Mouse (Mus musculus): ENCODE data around the gene Zfp51.
"Not testable (repeated sequence)": the region's sequence is repeated elsewhere in the genome, so short reads cannot be mapped to it uniquely, and the experiment has no call there.

Zfp51 gene

DNA sequence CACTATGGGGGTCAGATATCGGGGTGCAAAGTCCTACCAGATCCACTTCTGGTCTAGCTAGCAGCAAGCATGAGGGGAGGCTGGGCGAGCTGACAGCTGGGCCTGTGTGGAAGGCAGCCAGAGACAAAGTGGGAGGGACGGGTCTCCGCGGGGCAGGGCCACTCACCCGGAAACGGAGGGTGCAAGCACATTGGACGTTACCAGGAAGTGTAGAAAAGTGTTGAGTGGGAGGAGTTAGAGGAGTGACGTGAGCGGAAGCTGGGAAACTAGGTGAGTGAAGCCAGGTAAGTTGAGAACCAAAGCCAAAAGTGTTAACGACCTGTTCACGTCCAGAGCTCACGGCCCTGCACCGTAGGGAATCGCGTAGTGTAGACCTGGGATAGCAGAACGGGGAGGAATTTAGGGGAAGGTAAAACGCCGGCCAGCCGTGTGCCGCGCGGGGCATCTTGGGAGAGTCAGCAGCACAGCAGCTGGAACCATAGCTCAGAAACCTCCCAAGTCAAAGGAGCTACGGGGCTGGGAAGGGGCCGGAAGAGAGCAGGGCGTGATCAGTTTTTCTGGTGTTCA is at the start of gene Zfp51:
Zfp51 (plus strand) TSS at position 237 of the 567 bp plus-strand sequence.
- peak; percentile 76 to 85 for DNase-seq (ENCODE audit: low spot score in 2 of 2)

DNA sequence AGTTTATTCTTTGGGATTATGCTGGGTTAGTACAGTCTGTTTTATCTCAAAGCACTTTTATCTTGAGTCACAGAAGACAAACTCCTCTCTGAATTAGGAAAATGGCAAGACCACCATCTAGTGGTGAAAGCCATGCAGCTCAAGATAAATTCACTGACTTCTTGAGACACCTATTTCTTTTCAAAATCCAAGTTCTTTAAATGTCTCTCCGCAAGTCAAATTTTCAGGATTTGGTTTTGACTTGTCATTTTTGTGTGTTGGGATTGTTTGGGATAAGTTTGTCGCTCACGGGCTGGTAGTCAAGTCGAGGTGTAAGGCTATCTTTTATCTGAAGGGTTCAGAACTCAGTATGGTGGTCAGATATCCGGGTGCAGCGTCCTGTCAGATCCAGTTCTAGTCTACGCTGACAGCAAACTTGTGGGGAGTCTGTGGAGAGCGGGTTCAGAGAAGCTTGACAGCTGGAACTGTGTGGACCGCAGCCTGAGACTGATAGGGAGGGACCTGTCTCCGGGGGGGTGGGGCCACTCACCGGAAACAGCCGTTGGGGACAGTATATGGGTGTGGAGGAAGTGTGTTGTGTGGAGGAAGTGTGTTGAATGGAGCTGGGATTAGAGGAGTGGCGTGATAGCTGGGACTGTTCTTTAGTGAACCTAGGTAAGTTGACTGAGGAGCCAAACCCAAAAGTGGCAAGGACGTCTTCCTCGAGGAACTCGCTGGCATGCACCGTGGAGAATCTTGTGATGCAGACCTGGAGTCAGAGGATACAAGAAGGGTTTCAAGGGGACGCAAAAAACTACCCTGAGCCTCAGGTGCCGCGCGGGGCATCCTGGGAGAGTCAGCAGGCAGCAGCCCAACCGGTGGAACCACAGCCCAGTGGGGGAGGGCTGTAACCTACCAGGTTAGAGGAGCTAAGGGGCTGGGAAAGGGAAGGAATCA is 27.2 kb upstream of the Zfp51 start, which contains the start of gene Zfp54:
Zfp54 (plus strand) TSS at position 564 of the 936 bp plus-strand sequence.
- DNase-seq (ENCODE audit: low spot score in 2 of 2): peak; percentile 33 to 63

DNA sequence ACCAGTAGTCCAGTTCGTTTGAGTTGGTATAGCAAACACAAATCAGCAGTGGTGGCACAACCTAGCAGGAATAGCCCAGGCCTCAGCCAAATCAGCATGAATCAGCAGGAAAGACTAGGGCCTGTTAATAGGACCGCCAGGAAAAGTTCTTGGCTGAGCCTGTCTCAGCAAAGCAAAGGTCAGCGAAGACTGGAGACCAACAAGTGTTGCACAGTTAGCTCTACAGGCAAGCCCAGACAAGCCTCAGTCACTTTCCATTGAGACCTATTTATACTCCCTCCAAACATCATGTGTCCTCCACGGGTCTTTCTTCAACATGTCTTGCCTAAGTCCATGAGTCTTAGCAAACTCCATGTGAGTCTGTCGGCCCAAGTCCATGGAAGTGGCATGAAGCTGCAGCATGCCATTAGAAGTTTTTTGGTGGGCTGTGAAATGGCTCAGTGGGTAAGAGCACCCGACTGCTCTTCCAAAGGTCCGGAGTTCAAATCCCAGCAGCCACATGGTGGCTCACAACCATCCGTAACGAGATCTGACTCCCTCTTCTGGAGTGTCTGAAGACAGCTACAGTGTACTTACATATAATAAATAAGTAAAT is 11.3 kb upstream of the Zfp51 start:
- DNase-seq (ENCODE audit: low spot score in 2 of 2): not testable (repeated sequence)

DNA sequence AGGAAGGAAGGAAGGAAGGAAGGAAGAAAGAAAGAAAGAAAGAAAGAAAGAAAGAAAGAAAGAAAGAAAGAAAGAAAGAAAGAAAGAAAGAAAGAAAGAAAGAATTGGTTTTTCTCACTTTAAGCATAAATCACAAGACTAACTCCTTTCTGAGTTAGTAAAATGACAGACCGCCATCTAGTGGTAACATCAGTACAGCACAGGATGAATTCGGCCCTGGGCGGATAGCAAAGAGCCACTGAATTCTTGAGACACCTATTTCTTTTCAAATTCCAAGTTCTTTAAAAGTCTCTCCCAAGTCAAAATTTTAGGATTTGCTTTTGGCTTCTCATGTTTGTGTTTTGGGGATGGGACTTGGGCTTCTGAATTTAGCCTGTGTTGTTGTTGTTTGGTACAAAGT is 505 bp upstream of the Zfp51 start:
- peak; percentile 36 to 63 for DNase-seq (ENCODE audit: low spot score in 2 of 2)

DNA sequence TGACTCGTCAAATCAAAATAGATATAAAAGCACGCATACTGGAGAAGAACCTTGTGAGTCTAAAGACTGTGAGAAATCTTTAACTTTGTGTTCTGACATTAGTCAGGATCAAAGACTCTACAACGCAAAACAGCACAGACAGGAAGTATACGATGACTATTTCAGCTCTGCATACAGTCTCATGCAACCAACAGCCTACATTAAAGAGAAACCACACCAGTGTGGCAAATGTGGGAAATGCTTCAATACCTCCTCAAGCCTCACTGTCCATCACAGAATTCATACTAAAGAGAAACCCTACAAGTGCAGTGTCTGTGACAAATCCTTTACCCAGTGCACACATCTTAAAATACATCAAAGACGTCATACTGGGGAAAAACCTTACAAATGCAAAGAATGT is 13.4 kb downstream of the Zfp51 start:
- DNase-seq (ENCODE audit: low spot score in 2 of 2): no peak

DNA sequence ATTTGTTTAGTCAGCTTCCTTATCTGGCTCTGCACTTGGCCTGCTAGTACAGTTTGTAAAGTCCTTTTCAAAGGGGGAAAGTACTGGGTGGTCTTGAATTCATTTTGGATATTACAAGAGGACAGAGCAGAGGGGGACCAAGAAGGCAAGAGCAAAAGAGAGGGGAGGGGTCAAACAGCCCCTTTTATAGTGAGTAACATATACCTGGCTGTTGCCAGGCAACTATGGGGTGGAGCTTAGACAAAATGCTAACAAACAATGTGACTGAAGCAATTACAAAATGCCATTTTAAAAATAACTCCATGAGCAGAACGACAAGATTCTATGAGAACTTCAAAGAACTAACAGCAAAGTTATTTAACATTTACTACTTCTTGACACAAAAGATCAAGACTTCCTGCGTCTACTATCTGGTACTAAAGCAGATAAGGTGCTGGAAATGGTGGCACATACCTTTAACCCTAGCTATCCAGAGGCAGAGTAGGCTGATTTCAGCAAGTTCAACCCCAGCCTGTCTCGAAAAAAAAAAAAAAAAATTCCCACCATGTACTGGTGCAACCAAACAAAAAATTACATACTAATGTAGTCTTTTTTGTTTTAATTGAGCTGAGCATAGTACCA is 22.0 kb downstream of the Zfp51 start:
- DNase-seq (ENCODE audit: low spot score in 2 of 2): no peak

DNA sequence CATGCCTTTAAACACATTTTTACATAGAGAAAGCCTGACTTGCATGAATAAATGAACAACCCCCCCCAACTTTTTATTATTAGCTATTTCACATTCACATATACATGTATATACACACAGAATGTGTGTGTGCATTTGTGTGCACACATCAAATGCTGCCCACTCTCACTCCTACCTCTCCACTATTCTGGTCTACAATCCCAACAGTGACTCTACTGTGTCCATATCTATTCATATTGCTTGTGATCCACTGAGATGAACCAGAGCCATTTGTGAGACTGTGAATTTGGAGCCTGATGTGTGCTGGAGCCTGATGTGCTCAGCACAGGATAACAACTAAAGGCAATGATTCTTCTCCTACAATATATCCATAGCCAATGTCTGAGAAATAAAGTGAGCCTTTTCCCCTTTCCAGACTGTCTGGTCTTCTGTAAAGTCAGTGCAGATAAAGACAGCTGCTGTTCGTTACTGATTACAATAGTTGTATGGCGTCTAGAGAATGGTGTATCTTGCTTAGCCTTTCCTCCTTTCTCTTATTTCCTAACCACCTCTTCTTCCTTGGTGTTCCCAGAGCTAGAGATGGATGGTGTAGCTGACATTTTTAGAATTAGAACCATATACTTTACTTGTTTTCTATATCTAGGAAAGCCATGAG is 22.6 kb downstream of the Zfp51 start:
- DNase-seq (ENCODE audit: low spot score in 2 of 2): no peak

DNA sequence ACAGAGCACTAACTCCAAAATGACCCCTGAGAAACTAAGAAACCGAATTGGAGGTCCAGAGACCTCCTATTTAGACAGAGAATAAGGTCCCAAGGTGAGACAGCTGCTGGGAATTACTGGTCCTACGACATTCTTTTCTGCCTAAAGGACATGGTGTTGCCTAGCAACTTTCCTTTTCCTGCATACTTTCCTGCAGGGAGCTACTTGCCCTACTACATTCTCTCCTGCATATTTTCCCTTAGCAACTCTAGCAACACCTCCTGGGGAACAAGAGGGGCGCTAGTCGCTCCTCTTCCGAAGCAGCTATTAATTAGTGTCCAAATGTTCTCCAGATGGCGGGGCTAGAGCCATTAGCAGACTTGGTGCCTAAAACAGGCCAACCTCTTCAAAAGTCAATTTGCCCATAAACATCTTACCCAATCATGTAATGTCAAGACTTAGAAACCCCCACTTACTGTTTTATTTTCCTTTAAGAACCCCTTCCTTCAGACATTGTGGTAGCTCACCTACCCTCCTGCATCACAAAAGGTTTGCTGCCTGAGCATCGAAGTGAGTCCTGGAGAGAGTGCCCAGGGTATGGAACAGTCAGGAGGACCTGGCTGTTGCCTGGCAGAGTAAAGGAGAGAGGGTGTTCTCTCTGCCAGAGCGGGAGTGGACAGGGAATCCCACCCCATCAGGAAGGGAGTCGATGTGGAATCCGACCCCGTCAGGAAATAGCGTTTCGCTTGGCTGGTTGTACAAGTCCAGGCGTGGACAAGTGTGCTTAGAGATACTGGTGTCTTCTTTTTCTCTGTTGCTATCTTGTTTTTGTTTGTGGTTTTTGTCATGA is 23.4 kb downstream of the Zfp51 start:
- no peak for DNase-seq (ENCODE audit: low spot score in 2 of 2)

DNA sequence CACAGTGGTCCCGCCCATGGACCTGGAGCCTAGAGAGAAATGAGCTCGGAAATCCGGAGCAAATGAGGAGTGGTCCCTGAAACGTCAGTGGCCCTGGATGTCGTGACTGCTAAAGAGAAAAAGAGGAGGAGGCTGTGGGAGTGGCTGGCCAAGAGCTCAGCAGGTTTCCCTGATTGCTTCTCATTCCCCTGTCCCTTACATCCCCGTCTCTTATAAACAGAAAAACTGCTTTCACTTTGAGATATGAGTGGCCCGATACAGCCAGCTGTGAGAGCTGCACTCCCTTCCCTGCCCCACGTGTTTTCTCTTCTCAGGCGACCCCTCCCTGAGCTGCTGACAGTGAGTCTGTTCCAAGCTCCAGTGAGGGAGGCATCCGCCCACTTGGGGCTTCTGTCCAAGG is 24.6 kb downstream of the Zfp51 start:
- DNase-seq (ENCODE audit: low spot score in 2 of 2): not testable (repeated sequence)

DNA sequence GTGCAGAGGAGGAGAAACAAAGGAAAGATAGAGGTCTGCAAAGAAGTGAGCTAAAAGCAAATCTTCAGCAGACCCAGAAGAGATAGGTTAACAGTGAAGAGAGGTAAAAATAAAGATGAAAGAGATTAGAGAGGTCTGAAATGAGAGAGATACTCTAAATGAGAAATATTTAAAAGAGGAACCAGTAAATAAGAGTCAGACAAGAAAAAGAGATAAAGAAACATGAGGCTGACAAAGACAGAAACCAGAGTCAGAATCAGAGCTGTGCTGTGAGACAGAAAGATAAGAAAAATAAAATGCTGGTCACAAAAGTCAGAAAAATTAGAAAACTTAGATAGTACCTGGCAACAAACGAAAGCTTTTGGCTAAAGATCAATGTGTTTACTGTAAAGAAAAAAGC is 25.1 kb downstream of the Zfp51 start:
- not testable (repeated sequence) for DNase-seq (ENCODE audit: low spot score in 2 of 2)

DNA sequence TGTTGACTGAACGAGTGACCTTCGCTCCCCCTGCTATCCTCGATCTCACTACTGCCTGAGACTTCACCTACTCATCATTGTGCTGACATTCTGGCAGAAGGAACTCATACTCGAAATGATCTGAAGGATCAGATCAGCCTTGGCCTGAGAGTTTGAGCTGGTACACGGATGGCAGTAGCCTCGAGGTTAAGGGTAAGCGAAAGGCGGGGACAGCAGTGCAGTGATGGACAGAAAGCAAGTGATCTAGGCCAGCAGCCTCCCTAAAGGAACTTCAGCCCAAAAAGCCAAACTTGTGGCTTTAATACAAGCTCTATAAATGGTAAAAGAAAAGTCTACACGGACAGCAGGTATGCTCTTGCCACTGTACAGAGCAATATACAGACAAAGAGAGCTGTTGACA is 26.2 kb downstream of the Zfp51 start:
- DNase-seq (ENCODE audit: low spot score in 2 of 2): not testable (repeated sequence)

DNA sequence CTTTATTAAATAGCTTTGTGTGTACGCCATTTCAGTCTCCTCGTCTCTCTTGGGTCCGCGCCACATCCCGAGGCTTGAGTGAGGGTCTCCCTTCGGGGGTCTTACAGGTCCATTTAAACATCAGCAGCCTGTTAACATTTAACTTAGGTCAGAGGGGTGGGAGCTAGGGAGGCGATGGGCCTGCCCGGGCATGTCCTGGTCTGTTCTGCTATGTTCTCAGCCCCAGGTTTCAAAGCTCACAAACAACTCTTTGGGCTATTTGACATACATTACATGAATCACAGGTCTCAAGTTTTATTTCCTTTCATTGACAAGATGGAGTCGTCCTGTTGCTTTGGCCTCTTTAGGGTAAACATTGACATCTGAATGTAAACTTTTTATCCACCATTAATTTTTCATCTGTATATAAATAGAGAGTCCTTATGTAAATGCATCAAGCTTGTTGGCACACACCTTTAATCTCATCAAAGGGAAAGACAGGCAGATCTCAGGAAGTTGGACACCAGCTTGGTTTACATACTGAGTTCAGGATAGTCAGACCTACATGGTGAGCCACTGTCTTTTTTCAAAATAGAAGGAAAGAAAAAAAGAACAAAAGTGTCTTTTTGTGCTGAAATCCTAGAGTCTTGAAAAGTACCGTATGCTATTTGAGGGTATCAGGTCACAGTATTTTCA is 28.1 kb downstream of the Zfp51 start:
- not testable (repeated sequence) for DNase-seq (ENCODE audit: low spot score in 2 of 2)

DNA sequence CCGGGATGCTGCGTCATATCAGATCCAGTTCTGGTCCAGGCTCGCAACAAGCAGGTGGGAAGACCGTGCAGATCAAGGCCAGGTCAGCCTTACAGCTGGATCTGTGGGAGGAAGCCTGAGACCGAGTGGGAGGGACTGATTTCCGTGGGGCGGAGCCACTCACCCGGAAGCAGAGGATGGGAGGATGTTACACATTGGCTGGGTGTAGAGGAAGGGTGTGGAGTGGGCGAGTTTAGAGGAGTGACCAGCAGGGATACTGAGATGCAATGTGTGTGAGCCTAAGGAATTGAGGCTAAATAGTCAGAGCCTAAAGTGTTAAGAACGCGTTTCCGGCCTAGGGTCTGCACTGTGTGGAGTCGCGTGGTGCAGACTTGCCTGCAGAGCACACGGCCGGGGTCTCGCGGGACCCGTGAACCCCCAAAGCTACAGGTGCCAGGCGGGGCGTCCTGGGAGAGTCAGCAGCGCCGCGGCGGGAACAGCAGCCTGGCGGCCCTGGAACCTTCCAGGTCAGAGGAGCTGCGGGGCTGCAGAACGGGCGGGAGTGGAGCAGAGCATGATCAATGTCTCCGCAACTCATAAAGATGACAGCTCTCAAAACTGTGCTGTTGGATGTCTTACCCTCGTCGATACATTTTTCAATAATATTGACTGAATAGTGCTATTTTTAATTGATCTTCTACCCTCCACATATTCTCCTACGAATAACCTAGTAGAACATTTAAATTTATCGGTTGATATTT is 38.8 kb downstream of the Zfp51 start, which contains the start of gene Zfp53:
Zfp53 (plus strand) TSS at position 239 of the 740 bp plus-strand sequence.
- DNase-seq (ENCODE audit: low spot score in 2 of 2): peak; percentile 67 to 75

DNA sequence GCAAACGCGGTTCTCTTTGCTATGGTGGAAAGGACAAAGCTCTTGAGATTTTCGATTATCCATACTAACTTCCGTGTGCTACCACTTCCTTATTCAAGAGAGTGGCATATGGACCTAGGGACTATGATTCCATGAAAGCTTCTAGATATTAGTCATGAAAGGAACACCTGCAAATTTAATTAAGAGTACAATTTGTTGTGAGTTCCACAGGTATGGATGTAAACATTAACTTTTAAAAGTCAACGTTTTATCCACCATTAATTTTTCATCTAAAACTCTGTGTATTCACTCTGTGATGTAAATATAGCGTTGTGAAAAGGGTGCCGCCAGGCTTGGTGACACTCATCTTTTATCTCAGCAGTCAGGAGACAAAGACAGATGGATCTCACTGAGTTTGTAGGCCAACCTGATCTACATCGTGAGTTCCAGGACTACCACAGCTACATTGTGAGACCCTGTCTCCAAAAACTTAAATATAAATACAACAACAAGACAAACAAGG is 39.4 kb downstream of the Zfp51 start:
- no peak for DNase-seq (ENCODE audit: low spot score in 2 of 2)

DNA sequence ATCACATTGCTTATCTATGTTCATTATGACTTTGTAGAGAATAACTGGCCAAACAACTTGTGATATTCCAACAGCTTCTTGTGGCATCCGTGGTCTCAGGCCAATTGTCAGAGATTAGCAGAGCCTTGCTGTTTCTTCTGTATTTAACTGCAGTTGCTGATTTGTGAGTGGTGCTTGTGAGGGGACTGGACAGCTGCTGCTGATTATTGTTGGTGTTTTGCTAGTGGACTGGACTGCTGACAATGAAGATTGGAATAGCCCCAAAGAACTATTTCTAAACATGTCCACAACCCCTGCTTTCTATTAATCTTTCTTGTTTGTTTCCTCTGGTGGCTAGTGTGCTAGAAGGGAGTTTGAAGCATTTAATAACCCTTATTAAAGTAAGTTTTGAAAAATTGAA is 51.2 kb downstream of the Zfp51 start:
- no peak for DNase-seq (ENCODE audit: low spot score in 2 of 2)

DNA sequence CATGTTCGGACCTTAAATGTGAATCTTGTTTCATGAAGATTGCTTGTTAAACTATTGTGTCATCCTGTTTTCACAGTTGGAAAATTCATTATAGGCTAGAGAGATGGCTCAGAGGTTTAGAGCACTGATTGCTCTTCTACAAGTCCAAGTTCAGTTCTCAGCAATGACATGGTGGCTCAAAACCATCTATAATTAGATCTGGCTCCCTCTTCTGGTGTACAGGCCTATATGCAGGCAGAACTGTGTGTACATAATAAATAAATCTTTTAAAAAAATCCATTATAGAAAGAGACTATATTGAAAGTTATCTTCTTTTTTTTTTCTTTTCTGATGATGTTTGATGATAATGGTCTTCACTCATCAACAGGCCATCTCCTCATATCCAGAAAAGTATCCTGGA is 54.4 kb downstream of the Zfp51 start:
- no peak for DNase-seq (ENCODE audit: low spot score in 2 of 2)

DNA sequence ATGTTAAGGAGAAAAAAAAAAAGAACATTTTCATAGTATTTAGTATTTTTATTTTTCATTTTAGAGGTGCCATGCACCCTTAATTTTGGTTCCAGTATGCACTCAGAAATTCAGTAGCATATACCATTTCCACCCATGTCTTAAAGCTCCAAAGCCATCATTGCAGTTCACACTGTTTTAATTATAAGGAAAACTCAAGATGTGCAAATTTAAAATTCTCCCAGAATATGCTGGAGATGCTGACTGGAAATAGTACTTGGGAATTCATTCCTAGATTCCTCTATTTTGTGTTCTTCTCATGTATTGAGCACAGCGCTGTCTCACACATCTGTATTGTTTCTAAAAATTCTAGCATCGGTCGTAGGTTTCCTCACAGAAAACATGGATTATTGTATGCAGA is 56.1 kb downstream of the Zfp51 start:
- no peak for DNase-seq (ENCODE audit: low spot score in 2 of 2)

DNA sequence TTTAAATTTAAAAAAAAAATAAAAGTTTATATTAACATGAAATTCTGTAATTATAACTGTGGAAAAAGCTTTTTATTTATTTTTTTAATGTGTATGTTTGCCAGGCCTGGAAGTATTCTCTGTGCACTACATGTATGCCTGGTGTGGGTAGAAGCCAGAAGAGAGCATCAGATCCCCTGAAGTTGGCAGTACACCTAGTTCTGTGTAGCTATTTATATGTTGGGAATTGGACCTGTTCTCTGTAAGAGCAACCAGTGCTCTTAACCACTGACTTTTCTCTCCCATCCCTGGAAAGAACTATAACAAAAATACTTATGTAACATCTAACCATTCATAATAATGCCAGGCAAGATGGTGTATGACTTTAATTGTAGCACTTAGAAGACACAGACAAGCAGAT is 59.6 kb downstream of the Zfp51 start:
- no peak for DNase-seq (ENCODE audit: low spot score in 2 of 2)
